16 mouse cellular contexts compared by ENCODE assay signal in genomic region chr1:131223345-131223744, GRCm38 (mm10).
"Had no signal": no experiment of that assay in that cellular context is flagged by ENCODE, and none has a peak within 500 bp of the region (broad histone marks: within the 10 kb centered on the region; RNA-seq: fewer than 3 reads in every experiment).

No protein-coding gene starts in this region.

- H3K36me3 ChIP-seq: liver, embryonic 13.5 days; liver, embryonic 15.5 days; midbrain, embryonic 13.5 days; midbrain, embryonic 15.5 days; neural tube, embryonic 12.5 days; stomach, embryonic 15.5 days had no signal

- H3K4me2 ChIP-seq: liver, embryonic 11.5 days; liver, embryonic 13.5 days; liver, embryonic 15.5 days; midbrain, embryonic 13.5 days; midbrain, embryonic 15.5 days; neural tube, embryonic 12.5 days; stomach, embryonic 15.5 days had no signal

- ATAC-seq: liver, postnatal 0 days; midbrain, embryonic 13.5 days; midbrain, embryonic 15.5 days had no signal

- H3K27me3 ChIP-seq: liver, embryonic 15.5 days; midbrain, embryonic 13.5 days; midbrain, embryonic 15.5 days; neural tube, embryonic 12.5 days; stomach, embryonic 15.5 days had no signal

- H3K4me1 ChIP-seq: liver, embryonic 13.5 days; liver, embryonic 15.5 days; midbrain, embryonic 13.5 days; midbrain, embryonic 15.5 days; neural tube, embryonic 12.5 days; stomach, embryonic 15.5 days had no signal

- H3K9me3 ChIP-seq: liver, embryonic 13.5 days; liver, embryonic 15.5 days; midbrain, embryonic 13.5 days; midbrain, embryonic 15.5 days; neural tube, embryonic 12.5 days; stomach, embryonic 15.5 days had no signal

- H3K9ac ChIP-seq: liver, embryonic 13.5 days; liver, embryonic 15.5 days; liver, postnatal 0 days; midbrain, embryonic 13.5 days; midbrain, embryonic 15.5 days; neural tube, embryonic 12.5 days; stomach, embryonic 15.5 days had no signal

- DNase-seq: liver; liver, embryonic 13.5 days; liver, postnatal 0 days; right cerebral cortex, postnatal 14 days; thymus, adult 2 months; thymus, postnatal 25 days; thymus, postnatal 4 days had no signal

- H3K4me3 ChIP-seq: liver, embryonic 13.5 days; liver, embryonic 15.5 days; megakaryocyte, embryonic 14.5 days; midbrain, embryonic 13.5 days; midbrain, embryonic 15.5 days; neural tube, embryonic 12.5 days; stomach, embryonic 15.5 days had no signal

- H3K27ac ChIP-seq: liver, embryonic 13.5 days; liver, embryonic 15.5 days; macrophage; midbrain, embryonic 13.5 days; midbrain, embryonic 15.5 days; neural tube, embryonic 12.5 days; stomach, embryonic 15.5 days; stomach, postnatal 0 days had no signal
